In genomic region chr17:68285119-68285782, GRCm38 (mm10) we compare ENCODE assay signal across 12 mouse cellular contexts. TPM values are rescaled to one million over a fixed set of nuclear protein-coding genes. Genes with fewer than 3 reads are reported as not detected.
DNase-seq lines count a peak whose midpoint lies in the region; ATAC-seq and TF ChIP-seq lines count a peak whose summit lies in the region.
"Had no signal": no experiment of that assay in that cellular context is flagged by ENCODE, and none has a peak within 500 bp of the region (broad histone marks: within the 10 kb centered on the region; RNA-seq: fewer than 3 reads in every experiment).

No protein-coding gene starts in this region.

- no peak for DNase-seq in embryonic facial prominence, embryonic 11.5 days (ENCODE audit: low spot score)
- no peak for DNase-seq in embryonic facial prominence, embryonic 10.5 days (ENCODE audit: low spot score)
- no peak for DNase-seq in limb, embryonic 11.5 days (ENCODE audit: low spot score)
- no peak for DNase-seq in limb, embryonic 10.5 days (ENCODE audit: low spot score)
- peak; percentile 73 for DNase-seq in midbrain, postnatal 0 days (ENCODE audit: low spot score)
- no peak for DNase-seq in urinary bladder, postnatal 25 days (ENCODE audit: low spot score)
- no peak for DNase-seq in cerebellum, adult 2 months
- DNase-seq: cerebellum, adult 8-10 months; heart, adult 18-20 months had no signal

- peak; percentile 67; the same call in 1 of the 2 replicates for ATAC-seq in embryonic facial prominence, embryonic 11.5 days (replicated peaks; ENCODE audit: insufficient number of reproducible peaks, low FRiP score, low TSS enrichment, low read depth)
- ATAC-seq in limb, embryonic 11.5 days (ENCODE audit: insufficient number of reproducible peaks, low FRiP score, low TSS enrichment, low read depth): 0 out of 2 replicates have a peak, but pooled peaks have one; percentile 47
- ATAC-seq in kidney, embryonic 16.5 days (ENCODE audit: low FRiP score, low TSS enrichment): peak; percentile 84
- ATAC-seq in midbrain, postnatal 0 days (ENCODE audit: low FRiP score): no peak

- H3K36me3 ChIP-seq in embryonic facial prominence, embryonic 11.5 days (replicated peaks; ENCODE audit: control insufficient read depth, insufficient read depth, low read depth, low read length): no peaks in the 10 kb centered on the region
- H3K36me3 ChIP-seq in embryonic facial prominence, embryonic 10.5 days (replicated peaks): no peaks in the 10 kb centered on the region
- H3K36me3 ChIP-seq in limb, embryonic 11.5 days (ENCODE audit: control insufficient read depth, insufficient read depth, low read length): no peaks in the 10 kb centered on the region
- no peaks in the 10 kb centered on the region for H3K36me3 ChIP-seq in limb, embryonic 10.5 days
- no peaks in the 10 kb centered on the region for H3K36me3 ChIP-seq in kidney, embryonic 16.5 days (ENCODE audit: insufficient read depth, low read length)
- H3K36me3 ChIP-seq in midbrain, postnatal 0 days (ENCODE audit: insufficient read depth, low read length): no peaks in the 10 kb centered on the region
- H3K36me3 ChIP-seq: limb, embryonic 13.5 days had no signal

- 32% methylated on average over 8 of the region's 8 CpGs for WGBS in embryonic facial prominence, embryonic 11.5 days
- WGBS in embryonic facial prominence, embryonic 10.5 days: 32% methylated on average over 8 of the region's 8 CpGs
- 41% methylated on average over 8 of the region's 8 CpGs for WGBS in limb, embryonic 11.5 days
- 43% methylated on average over 8 of the region's 8 CpGs for WGBS in limb, embryonic 10.5 days
- 29% methylated on average over 8 of the region's 8 CpGs for WGBS in kidney, embryonic 16.5 days
- WGBS in midbrain, postnatal 0 days: 22% methylated on average over 8 of the region's 8 CpGs
- WGBS in cerebellum, adult 2 months: 28% methylated on average over 8 of the region's 8 CpGs

- no peak overlapping the region for H3K9ac ChIP-seq in embryonic facial prominence, embryonic 11.5 days (replicated peaks; ENCODE audit: low read length)
- H3K9ac ChIP-seq in limb, embryonic 11.5 days (ENCODE audit: low read length): no peak overlapping the region
- no peak overlapping the region for H3K9ac ChIP-seq in kidney, embryonic 16.5 days (replicated peaks; ENCODE audit: low read length)
- H3K9ac ChIP-seq in midbrain, postnatal 0 days (replicated peaks; ENCODE audit: low read length, poor library complexity, severe bottlenecking): no peak overlapping the region
- H3K9ac ChIP-seq: limb, embryonic 13.5 days had no signal

- H3K27me3 ChIP-seq in embryonic facial prominence, embryonic 11.5 days (ENCODE audit: control insufficient read depth, insufficient read depth, low read length): no peaks in the 10 kb centered on the region
- no peaks in the 10 kb centered on the region for H3K27me3 ChIP-seq in embryonic facial prominence, embryonic 10.5 days (replicated peaks; ENCODE audit: low read depth, poor library complexity, severe bottlenecking)
- no peaks in the 10 kb centered on the region for H3K27me3 ChIP-seq in limb, embryonic 11.5 days (ENCODE audit: control insufficient read depth, insufficient read depth, low read length)
- H3K27me3 ChIP-seq in limb, embryonic 10.5 days (ENCODE audit: low read depth, poor library complexity, severe bottlenecking): no peaks in the 10 kb centered on the region
- no peaks in the 10 kb centered on the region for H3K27me3 ChIP-seq in kidney, embryonic 16.5 days (ENCODE audit: insufficient read depth, low read length)
- no peaks in the 10 kb centered on the region for H3K27me3 ChIP-seq in midbrain, postnatal 0 days (ENCODE audit: insufficient read depth, low read length)
- no peaks in the 10 kb centered on the region for H3K27me3 ChIP-seq in cerebellum, adult 2 months (ENCODE audit: control insufficient read depth, insufficient read depth, low read length)
- H3K27me3 ChIP-seq: limb, embryonic 13.5 days had no signal

- TF ChIP-seq POLR2A in cerebellum, adult 2 months (IDR thresholded peaks at IDR 0.05; ENCODE audit: borderline replicate concordance, insufficient read depth, low read length): no peak

- H3K27ac ChIP-seq in embryonic facial prominence, embryonic 11.5 days (replicated peaks; ENCODE audit: low read depth, low read length): no peak overlapping the region
- H3K27ac ChIP-seq in embryonic facial prominence, embryonic 10.5 days (replicated peaks): no peak overlapping the region
- H3K27ac ChIP-seq in limb, embryonic 11.5 days (replicated peaks; ENCODE audit: low read depth, low read length): no peak overlapping the region
- H3K27ac ChIP-seq in limb, embryonic 10.5 days: no peak overlapping the region
- H3K27ac ChIP-seq in kidney, embryonic 16.5 days (ENCODE audit: low read length): no peak overlapping the region
- H3K27ac ChIP-seq in midbrain, postnatal 0 days (ENCODE audit: low read depth, low read length): no peak overlapping the region
- H3K27ac ChIP-seq in cerebellum, adult 2 months (ENCODE audit: insufficient read depth, low read length): no peak overlapping the region
- H3K27ac ChIP-seq: limb, embryonic 13.5 days; macrophage had no signal

- peak; percentile 64 for TF ChIP-seq CTCF in midbrain, postnatal 0 days (IDR thresholded peaks at IDR 0.05)
- TF ChIP-seq CTCF in cerebellum, adult 2 months (IDR thresholded peaks at IDR 0.05; ENCODE audit: borderline replicate concordance, insufficient read depth, low read depth, low read length): no peak; the same call in 1 of the 2 replicates

- no peak overlapping the region for H3K4me3 ChIP-seq in embryonic facial prominence, embryonic 11.5 days (ENCODE audit: low read depth, low read length)
- H3K4me3 ChIP-seq in embryonic facial prominence, embryonic 10.5 days: no peak overlapping the region
- H3K4me3 ChIP-seq in limb, embryonic 11.5 days (ENCODE audit: low read depth, low read length): no peak overlapping the region
- no peak overlapping the region for H3K4me3 ChIP-seq in limb, embryonic 10.5 days
- no peak overlapping the region for H3K4me3 ChIP-seq in kidney, embryonic 16.5 days (ENCODE audit: low read length)
- H3K4me3 ChIP-seq in midbrain, postnatal 0 days (ENCODE audit: low read depth, low read length): no peak overlapping the region
- H3K4me3 ChIP-seq in cerebellum, adult 2 months (replicated peaks; ENCODE audit: insufficient read depth, low read depth, low read length): no peak overlapping the region
- H3K4me3 ChIP-seq: limb, embryonic 13.5 days had no signal

- H3K4me2 ChIP-seq in embryonic facial prominence, embryonic 11.5 days (ENCODE audit: low read depth, low read length): no peak overlapping the region
- H3K4me2 ChIP-seq in limb, embryonic 11.5 days (ENCODE audit: low read depth, severe bottlenecking): no peak overlapping the region
- no peak overlapping the region for H3K4me2 ChIP-seq in kidney, embryonic 16.5 days (replicated peaks; ENCODE audit: low read depth, low read length)
- no peak overlapping the region for H3K4me2 ChIP-seq in midbrain, postnatal 0 days (ENCODE audit: low read depth, low read length, poor library complexity, severe bottlenecking)
- H3K4me2 ChIP-seq: limb, embryonic 13.5 days had no signal

- H3K4me1 ChIP-seq in embryonic facial prominence, embryonic 11.5 days (ENCODE audit: control insufficient read depth, insufficient read depth, low read length): no peaks in the 10 kb centered on the region
- peaks cover 7% of the 10 kb centered on the region for H3K4me1 ChIP-seq in embryonic facial prominence, embryonic 10.5 days
- peaks cover 5% of the 10 kb centered on the region; the same call in 1 of the 2 replicates for H3K4me1 ChIP-seq in limb, embryonic 11.5 days (ENCODE audit: control insufficient read depth, insufficient read depth, low read length)
- H3K4me1 ChIP-seq in limb, embryonic 10.5 days: peaks cover 8% of the 10 kb centered on the region
- no peaks in the 10 kb centered on the region for H3K4me1 ChIP-seq in kidney, embryonic 16.5 days (ENCODE audit: insufficient read depth, low read length)
- peaks cover 2% of the 10 kb centered on the region; the same call in 1 of the 2 replicates for H3K4me1 ChIP-seq in midbrain, postnatal 0 days (ENCODE audit: insufficient read depth, low read length)
- H3K4me1 ChIP-seq in cerebellum, adult 2 months (ENCODE audit: control insufficient read depth, insufficient read depth, low read length): no peaks in the 10 kb centered on the region

- no peaks in the 10 kb centered on the region for H3K9me3 ChIP-seq in embryonic facial prominence, embryonic 11.5 days (replicated peaks; ENCODE audit: control insufficient read depth, low read length)
- H3K9me3 ChIP-seq in embryonic facial prominence, embryonic 10.5 days: no peaks in the 10 kb centered on the region
- no peaks in the 10 kb centered on the region for H3K9me3 ChIP-seq in limb, embryonic 11.5 days (ENCODE audit: control insufficient read depth, low read length)
- no peaks in the 10 kb centered on the region for H3K9me3 ChIP-seq in limb, embryonic 10.5 days (replicated peaks)
- H3K9me3 ChIP-seq in kidney, embryonic 16.5 days (ENCODE audit: low read length): no peaks in the 10 kb centered on the region
- no peaks in the 10 kb centered on the region for H3K9me3 ChIP-seq in midbrain, postnatal 0 days (ENCODE audit: low read length)
- H3K9me3 ChIP-seq: limb, embryonic 13.5 days had no signal

RNA-seq across cellular contexts. Expression of gene L3mbtl4, which starts 11.7 kb away (rescaled TPM):
- polyA plus RNA-seq in embryonic facial prominence, embryonic 11.5 days (2014; fragmentation: Nextera tagmentation; extraction: Ambion mirVana): not detected in 2 replicates
- 0.11 TPM in 1 of 2 replicates, not detected in the other for polyA plus RNA-seq in embryonic facial prominence, embryonic 10.5 days (2016; fragmentation: Nextera tagmentation; extraction: Ambion mirVana)
- polyA plus RNA-seq in limb, embryonic 11.5 days (2014; fragmentation: Nextera tagmentation; extraction: Ambion mirVana): not detected in 2 replicates
- polyA plus RNA-seq in limb, embryonic 10.5 days (2016; fragmentation: Nextera tagmentation; extraction: Ambion mirVana): not detected in 2 replicates
- polyA plus RNA-seq in kidney, embryonic 16.5 days (2015; fragmentation: Nextera tagmentation; extraction: Ambion mirVana): 0.69 and 0.84 TPM in 2 replicates
- total RNA-seq in midbrain, postnatal 0 days (2014; rRNA removed): 6.7 and 8.5 TPM in 2 replicates
- polyA plus RNA-seq in midbrain, postnatal 0 days (2015; fragmentation: Nextera tagmentation; extraction: Ambion mirVana): 4.8 and 5.7 TPM in 2 replicates
- 1.1 and 1.4 TPM in 2 replicates for polyA plus RNA-seq in cerebellum, adult 2 months (2012; rRNA removed)
- polyA plus RNA-seq: macrophage had no signal
